Mouse (Mus musculus): ENCODE data around the gene Lypd6b.

DNA sequence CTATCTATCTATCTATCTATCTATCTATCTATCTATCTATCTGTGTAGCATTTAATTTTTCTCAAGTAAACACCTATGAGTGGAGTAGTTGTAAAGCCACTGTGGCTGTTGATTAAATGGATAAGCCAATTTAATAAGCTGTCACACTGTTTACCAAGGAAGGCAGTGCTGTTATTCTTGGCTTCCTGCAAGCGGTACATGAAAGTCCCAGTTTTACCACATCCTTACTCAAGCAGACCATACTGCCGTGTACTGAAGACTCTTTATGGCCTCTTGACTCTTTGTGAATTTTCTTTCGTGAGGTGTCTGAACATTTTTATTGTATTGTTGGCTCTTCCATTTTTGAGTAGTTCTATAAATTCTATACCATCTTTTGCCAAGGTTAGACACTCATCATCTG is 58.6 kb downstream of the Lypd6b start:
- TF ChIP-seq GATA1 (IDR thresholded peaks at IDR 0.05; ENCODE audit: low read length) (no peak), TAL1 (IDR thresholded peaks at IDR 0.05; ENCODE audit: low read length) (no peak)
